ENCODE assay signal across 8 mouse cellular contexts in genomic region chr1:181881532-181881931, GRCm38 (mm10). TPM values are rescaled to one million over a fixed set of nuclear protein-coding genes. Genes with fewer than 3 reads are reported as not detected.
DNase-seq lines count a peak whose midpoint lies in the region; ATAC-seq lines count a peak whose summit lies in the region.

No protein-coding gene starts in this region.

- H3K36me3 ChIP-seq in liver, embryonic 11.5 days (ENCODE audit: control insufficient read depth, insufficient read depth, low read length): no peaks in the 10 kb centered on the region
- no peaks in the 10 kb centered on the region for H3K36me3 ChIP-seq in stomach, embryonic 14.5 days (ENCODE audit: control insufficient read depth, insufficient read depth, low read length)

- H3K27ac ChIP-seq in liver, embryonic 11.5 days (ENCODE audit: low read depth, low read length): no peak overlapping the region
- H3K27ac ChIP-seq in stomach, embryonic 14.5 days (ENCODE audit: low read length): no peak overlapping the region

- peak overlapping the region; percentile 59 for H3K4me2 ChIP-seq in liver, embryonic 11.5 days
- H3K4me2 ChIP-seq in stomach, embryonic 14.5 days (replicated peaks; ENCODE audit: low read depth, low read length): no peak overlapping the region; the same call in 1 of the 2 replicates

- DNase-seq in 416B (ENCODE audit: low read depth) (peak; percentile 91), WW6 (ENCODE audit: low read depth, low spot score) (peak; percentile 65)
- DNase-seq in embryo, embryonic 11 days: peak; percentile 78
- peak; percentile 40 for DNase-seq in heart, adult 8-10 months (ENCODE audit: low spot score)
- peak; percentile 73 for DNase-seq in kidney, adult 9 months
- peak; percentile 51 for DNase-seq in liver, embryonic 11.5 days (ENCODE audit: low spot score)
- peak; percentile 37 to 59 for DNase-seq in monocyte, adult 2 months (ENCODE audit: low read depth in 1 of 2, low spot score in 2 of 2)

- WGBS in liver, embryonic 11.5 days: 19% methylated on average over 8 of the region's 8 CpGs
- 30% methylated on average over 8 of the region's 8 CpGs for WGBS in stomach, embryonic 14.5 days

- peaks cover 6% of the 10 kb centered on the region; the same call in 1 of the 2 replicates for H3K4me1 ChIP-seq in liver, embryonic 11.5 days (replicated peaks; ENCODE audit: control insufficient read depth, insufficient read depth, low read length)
- H3K4me1 ChIP-seq in stomach, embryonic 14.5 days (ENCODE audit: control insufficient read depth, insufficient read depth, low read length): no peaks in the 10 kb centered on the region

- ATAC-seq in liver, embryonic 11.5 days (replicated peaks; ENCODE audit: low FRiP score): peak; percentile 59
- ATAC-seq in stomach, embryonic 14.5 days (ENCODE audit: insufficient number of reproducible peaks, insufficient read depth, low FRiP score, low read depth): peak; percentile 48; the same call in 1 of the 2 replicates

- H3K27me3 ChIP-seq in liver, embryonic 11.5 days (replicated peaks; ENCODE audit: control insufficient read depth, insufficient read depth, low read length): no peaks in the 10 kb centered on the region
- no peaks in the 10 kb centered on the region for H3K27me3 ChIP-seq in stomach, embryonic 14.5 days (ENCODE audit: control insufficient read depth, insufficient read depth, low read length)

- no peaks in the 10 kb centered on the region for H3K9me3 ChIP-seq in liver, embryonic 11.5 days (ENCODE audit: control insufficient read depth, low read length)
- no peaks in the 10 kb centered on the region for H3K9me3 ChIP-seq in stomach, embryonic 14.5 days (ENCODE audit: control insufficient read depth, low read depth, low read length)

- peak overlapping the region; percentile 21; the same call in 1 of the 2 replicates for H3K4me3 ChIP-seq in liver, embryonic 11.5 days (ENCODE audit: low read depth, low read length)
- no peak overlapping the region for H3K4me3 ChIP-seq in stomach, embryonic 14.5 days (ENCODE audit: low read depth, low read length)

- H3K9ac ChIP-seq in liver, embryonic 11.5 days (ENCODE audit: low read depth, low read length): 0 out of 2 replicates have a peak overlapping the region, but pooled peaks have one; percentile 34
- H3K9ac ChIP-seq in stomach, embryonic 14.5 days (replicated peaks; ENCODE audit: low read depth, low read length): no peak overlapping the region

RNA-seq across cellular contexts. Expression of gene Lbr, which starts 38.7 kb away (rescaled TPM):
- total RNA-seq in heart, adult 8-10 months (2022): 10 to 100 TPM; 18.8 to 21.3 (median 20.1) TPM
- polyA plus RNA-seq in liver, embryonic 11.5 days (2014; fragmentation: Nextera tagmentation; extraction: Ambion mirVana): 229 and 276 TPM in 2 replicates
- polyA plus RNA-seq in stomach, embryonic 14.5 days (2014; fragmentation: Nextera tagmentation; extraction: Ambion mirVana): 126 and 131 TPM in 2 replicates

Comparison
In these comparisons a context has a peak if more than half of its experiments do, and no peak if none do; other contexts are left out.
1. DNase-seq: peak in every context shown above with its lines; median percentile 91 in 416B; 78 in embryo, embryonic 11 days; 73 in kidney, adult 9 months; 65 in WW6; 51 in liver, embryonic 11.5 days; 48 in monocyte, adult 2 months; 40 in heart, adult 8-10 months.